Mouse (Mus musculus): ENCODE measurements around the gene Shisal1.

The Shisal1 gene

GRCm38 (mm10) chr15:84372801-84373200, 74.1 kb downstream of the Shisal1 start:
- no peak for DNase-seq (ENCODE audit: low read depth)

- no peak for DNase-seq (ENCODE audit: low read depth)
These were observed 79.5 kb downstream of the Shisal1 start for GRCm38 (mm10) chr15:84367402-84367801.

- DNase-seq (ENCODE audit: low read depth) = no peak
These were observed 80.3 kb downstream of the Shisal1 start for GRCm38 (mm10) chr15:84366574-84366989.

- no peak for DNase-seq (ENCODE audit: low read depth)
These were observed 81.1 kb downstream of the Shisal1 start for GRCm38 (mm10) chr15:84365675-84366381.

GRCm38 (mm10) chr15:84364746-84365145, 82.2 kb downstream of the Shisal1 start:
- no peak for DNase-seq (ENCODE audit: low read depth)

- DNase-seq (ENCODE audit: low read depth) = no peak
These were observed 91.8 kb downstream of the Shisal1 start for GRCm38 (mm10) chr15:84355081-84355480.

- no peak for DNase-seq (ENCODE audit: low read depth)
These were observed 94.7 kb downstream of the Shisal1 start for GRCm38 (mm10) chr15:84351915-84352844.

GRCm38 (mm10) chr15:84351342-84351741, 95.6 kb downstream of the Shisal1 start:
- DNase-seq (ENCODE audit: low read depth) = peak; percentile 11

- DNase-seq (ENCODE audit: low read depth) = no peak
These were observed 96.8 kb downstream of the Shisal1 start for GRCm38 (mm10) chr15:84349915-84350738.

GRCm38 (mm10) chr15:84348769-84349168, 98.1 kb downstream of the Shisal1 start:
- no peak for DNase-seq (ENCODE audit: low read depth)

- DNase-seq (ENCODE audit: low read depth) = no peak
These were observed 106.0 kb downstream of the Shisal1 start for GRCm38 (mm10) chr15:84340926-84341325.

- no peak for DNase-seq (ENCODE audit: low read depth)
These were observed 109.3 kb downstream of the Shisal1 start for GRCm38 (mm10) chr15:84337599-84337998.

- DNase-seq (ENCODE audit: low read depth) = no peak
These were observed 110.5 kb downstream of the Shisal1 start for GRCm38 (mm10) chr15:84336281-84336817.

- no peak for DNase-seq (ENCODE audit: low read depth)
These were observed 115.8 kb downstream of the Shisal1 start for GRCm38 (mm10) chr15:84331066-84331612.

- no peak for DNase-seq (ENCODE audit: low read depth)
These were observed 117.0 kb downstream of the Shisal1 start for GRCm38 (mm10) chr15:84329940-84330339.
